Mouse (Mus musculus) heart, postnatal 0 days (tissue): ENCODE results near the gene Cyp2w1. TPM values are rescaled to one million over a fixed set of nuclear protein-coding genes. Genes with fewer than 3 reads are reported as not detected.

Experiments used
- ATAC-seq: fragments of 200-750 bp; cut with Nextera tagmentation; 2 replicates; pipeline ENCODE4 v1.8.0; 2017; ENCODE audit warnings: low read depth, moderate number of reproducible peaks, moderate library complexity; ENCODE audit not compliant: insufficient read depth
- DNase-seq: peaks from one replicate; pipeline ENCODE4 v3.0.0-alpha.2; 2016; ENCODE audit warnings: low spot score
- H3K27ac ChIP-seq: fragments of 300-500 bp; sonication (generic); 2 replicates; pipeline ENCODE4 v1.5.1; 2014; ENCODE audit warnings: low read depth, mild to moderate bottlenecking
- H3K27me3 ChIP-seq: fragments of 300-500 bp; sonication (generic); 2 replicates; pipeline ENCODE4 v1.6.1; 2014; ENCODE audit warnings: low read length, mixed read lengths; ENCODE audit not compliant: control insufficient read depth, insufficient read depth
- H3K36me3 ChIP-seq: fragments of 300-500 bp; sonication (generic); replicated peaks from 2 replicates; pipeline ENCODE4 v1.6.1; 2014; ENCODE audit warnings: low read length, mixed read lengths; ENCODE audit not compliant: control insufficient read depth, insufficient read depth
- H3K4me1 ChIP-seq: fragments of 300-500 bp; sonication (generic); 2 replicates; pipeline ENCODE4 v1.6.1; 2014; ENCODE audit warnings: antibody characterized with exemption; ENCODE audit not compliant: control insufficient read depth, insufficient read depth
- H3K4me2 ChIP-seq: fragments of 300-500 bp; sonication (generic); 2 replicates; pipeline ENCODE4 v1.6.1; 2014; ENCODE audit warnings: low read depth, mild to moderate bottlenecking, low read length, moderate library complexity
- H3K4me3 ChIP-seq: fragments of 300-500 bp; sonication (generic); 2 replicates; pipeline ENCODE4 v1.5.1; 2014; ENCODE audit warnings: low read depth, low read length
- H3K9ac ChIP-seq: fragments of 300-500 bp; sonication (generic); replicated peaks from 2 replicates; pipeline ENCODE4 v1.6.1; 2014; ENCODE audit warnings: low read depth, low read length, mixed read lengths
- H3K9me3 ChIP-seq: fragments of 300-500 bp; sonication (generic); replicated peaks from 2 replicates; pipeline ENCODE4 v1.6.1; 2016; ENCODE audit warnings: low read length; ENCODE audit not compliant: control insufficient read depth
- CTCF ChIP-seq: IDR thresholded peaks from 2 replicates; pipeline ENCODE4 v1.5.1; 2016; ENCODE audit warnings: antibody characterized with exemption, control low read depth, low read depth
- EP300 ChIP-seq: IDR thresholded peaks from 2 replicates; pipeline ENCODE4 v1.6.1; 2016; ENCODE audit warnings: antibody characterized with exemption, low read depth
- WGBS: fragments of 180-500 bp; shearing (Covaris S2); extraction: QIAGEN DNeasy Blood & Tissue Kit; methylation state at CpG from one replicate; pipeline ENCODE4 v1.1.7; 2014; 5-methylcytosine and 5-hydroxymethylcytosine counted together
- polyA plus RNA-seq: library from polyadenylated mRNA; unstranded; fragments of >200 nt; fragmentation: Nextera tagmentation; extraction: Ambion mirVana; gene quantifications from 2 replicates; pipeline ENCODE4 v1.2.1, GENCODE M21; 2015
- total RNA-seq: library from RNA; depleted of rRNA; stranded (reverse); fragments of >200 nt; gene quantifications from 2 replicates; pipeline ENCODE4 v1.2.3, GENCODE M21; 2014; ENCODE audit warnings: low replicate concordance

Gene Cyp2w1
- total and polyA plus RNA-seq, 2 experiments from 2014 or later, result not detected

DNA sequence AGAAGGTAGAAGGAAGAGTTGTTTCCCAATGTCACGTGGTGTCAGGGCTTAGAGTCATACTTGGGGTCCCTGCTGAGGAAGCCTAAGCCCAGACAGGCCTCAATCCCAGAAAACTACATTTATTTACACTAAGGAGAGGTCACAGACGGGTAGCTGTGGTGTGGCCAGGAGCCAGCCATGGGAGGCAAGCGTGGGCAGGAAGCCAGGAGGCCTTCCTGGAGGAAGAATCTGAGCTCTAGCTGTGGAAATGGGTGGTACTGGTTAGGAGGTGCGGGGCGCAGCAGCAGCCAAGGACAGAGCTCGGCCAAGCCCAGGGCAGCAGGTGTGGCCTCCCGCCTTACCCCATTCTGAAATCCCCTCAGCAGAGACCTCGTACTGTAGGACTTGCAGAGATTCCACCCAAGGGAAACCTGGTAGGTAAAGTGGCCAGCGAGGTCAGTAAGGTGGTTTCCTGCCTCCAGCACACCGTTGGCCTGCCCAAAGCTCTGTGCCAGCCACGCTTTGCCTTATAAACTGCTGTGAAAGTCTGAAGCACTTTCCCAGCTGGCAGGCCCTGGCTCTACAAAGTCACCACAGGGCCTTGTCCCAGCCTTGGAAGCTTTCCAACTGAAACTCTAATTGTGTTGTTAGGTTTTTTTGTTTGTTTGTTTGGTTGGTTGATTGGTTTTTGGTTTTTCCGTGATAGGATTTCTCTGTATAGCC lies 37.3 kb upstream of the Cyp2w1 start:
- no peaks in the 10 kb centered on the region for H3K4me1 ChIP-seq
- DNase-seq (no peak), ATAC-seq (no peak)
- WGBS, result 87% methylated on average over 12 of the region's 12 CpGs
- H3K4me3 ChIP-seq, result no peak overlapping the region
- H3K9ac ChIP-seq, result no peak overlapping the region
- no peak overlapping the region for H3K27ac ChIP-seq
- no peak overlapping the region for H3K4me2 ChIP-seq
- H3K36me3 ChIP-seq, result no peaks in the 10 kb centered on the region
- no peaks in the 10 kb centered on the region for H3K9me3 ChIP-seq
- H3K27me3 ChIP-seq, result no peaks in the 10 kb centered on the region
- no peak for TF ChIP-seq EP300
- TF ChIP-seq CTCF, result no peak

DNA sequence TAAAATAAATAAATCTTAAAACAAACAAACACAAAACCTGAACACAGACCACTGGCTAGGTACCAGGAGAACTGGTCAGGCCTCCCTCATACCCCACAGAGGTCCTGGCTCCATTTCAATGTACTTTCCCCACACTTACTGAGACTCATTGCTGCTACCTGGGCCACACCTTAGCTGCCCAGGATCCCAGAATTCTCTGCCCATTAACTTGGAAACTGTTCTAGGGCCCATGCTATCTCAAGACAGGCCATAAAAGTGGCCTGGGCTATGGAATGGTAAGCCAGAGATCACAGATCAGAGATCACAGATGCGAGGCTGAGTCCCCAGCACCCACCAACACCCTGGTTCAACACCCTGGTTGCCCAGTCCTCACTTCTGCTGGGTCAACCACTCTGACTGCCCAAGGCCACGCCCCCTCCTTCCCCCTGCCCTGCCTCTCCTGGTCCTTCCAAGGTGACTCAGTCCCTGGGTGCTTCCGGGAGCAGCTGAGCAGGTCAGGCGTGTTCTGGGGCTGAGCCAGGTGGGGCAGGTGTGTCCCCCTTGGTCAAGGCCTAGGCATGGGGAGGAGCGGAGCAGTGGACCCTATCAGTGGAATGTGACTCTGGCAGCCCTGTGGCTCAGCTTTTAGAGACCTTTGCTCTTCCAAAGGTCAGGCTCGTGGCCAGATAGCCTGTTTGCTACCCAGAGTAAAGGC lies 35.3 kb upstream of the Cyp2w1 start:
- Histone ChIP-seq H3K36me3 (no peaks in the 10 kb centered on the region), H3K4me3 (no peak overlapping the region), H3K4me2 (no peak overlapping the region), H3K9ac (no peak overlapping the region), H3K4me1 (no peaks in the 10 kb centered on the region), H3K27me3 (no peaks in the 10 kb centered on the region), H3K27ac (no peak overlapping the region), H3K9me3 (no peaks in the 10 kb centered on the region)
- DNase-seq (no peak), ATAC-seq (no peak)
- 73% methylated on average over 6 of the region's 6 CpGs for WGBS
- no peak for TF ChIP-seq EP300
- no peak for TF ChIP-seq CTCF

DNA sequence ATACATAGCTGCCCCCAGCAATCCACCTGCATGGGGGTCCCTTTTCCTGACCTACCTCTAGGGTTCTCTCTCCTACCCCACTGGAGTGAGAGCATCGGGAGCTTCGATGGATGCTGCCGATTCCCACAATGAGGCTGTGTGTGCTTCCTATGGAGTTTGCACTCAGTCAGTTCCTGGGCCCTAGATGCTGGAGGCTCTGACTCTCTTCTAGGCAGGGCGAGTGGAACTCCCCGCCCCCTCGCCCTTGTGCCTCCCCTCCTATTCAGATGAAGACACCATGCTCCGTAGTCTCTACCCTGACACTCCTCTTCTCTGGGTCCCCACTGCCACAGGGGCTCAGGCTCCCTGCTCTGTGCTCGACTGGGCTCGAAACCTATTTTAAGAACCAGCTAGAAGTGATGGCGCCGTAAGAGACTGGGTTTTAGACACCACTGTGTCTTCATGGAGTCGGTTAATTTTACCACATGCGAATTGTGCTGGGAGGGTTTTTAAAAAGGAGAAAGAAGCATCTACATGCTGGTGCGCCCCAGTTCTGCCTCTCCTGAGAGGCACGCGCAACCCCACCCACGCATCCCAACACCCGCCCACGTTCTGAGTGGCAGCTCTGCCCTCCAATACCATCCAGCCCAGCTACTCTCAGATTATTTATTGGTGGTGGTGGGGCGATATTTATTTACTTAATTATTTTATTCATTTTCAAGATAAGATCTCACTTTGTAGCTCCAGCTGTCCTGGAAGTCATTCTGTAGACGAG lies 34.5 kb upstream of the Cyp2w1 start:
- Histone ChIP-seq H3K36me3 (no peaks in the 10 kb centered on the region), H3K27me3 (0 out of 2 replicates have a peak, but pooled peaks cover 4% of the 10 kb centered on the region), H3K4me3 (no peak overlapping the region), H3K9me3 (no peaks in the 10 kb centered on the region), H3K4me1 (no peaks in the 10 kb centered on the region), H3K9ac (no peak overlapping the region), H3K4me2 (no peak overlapping the region), H3K27ac (no peak overlapping the region)
- ATAC-seq (no peak), DNase-seq (no peak)
- TF ChIP-seq EP300 (no peak), CTCF (no peak)
- 55% methylated on average over 21 of the region's 21 CpGs for WGBS

DNA sequence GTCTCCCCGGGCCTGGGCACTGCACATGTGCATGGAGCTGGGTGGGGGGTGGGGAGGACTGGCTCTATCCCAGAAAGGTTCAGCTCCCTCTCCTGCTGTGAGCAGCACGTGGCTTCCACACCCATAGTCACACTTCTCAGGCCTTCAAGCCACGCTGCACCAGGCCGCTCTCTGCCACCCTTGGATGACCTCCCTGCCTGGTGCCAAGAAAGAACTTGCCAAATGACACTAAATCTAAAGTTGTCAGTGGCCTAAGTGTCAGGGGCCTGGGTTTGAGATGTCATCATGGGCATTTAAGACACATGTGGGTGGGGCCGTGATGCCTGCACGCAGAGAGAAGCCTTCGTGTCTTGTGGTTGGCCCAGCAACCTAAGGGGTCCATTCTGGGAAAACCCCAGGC lies 32.0 kb upstream of the Cyp2w1 start:
- H3K9ac ChIP-seq, result no peak overlapping the region
- H3K4me3 ChIP-seq, result no peak overlapping the region
- no peak overlapping the region for H3K4me2 ChIP-seq
- ATAC-seq (no peak), DNase-seq (no peak)
- 65% methylated on average over 7 of the region's 7 CpGs for whole genome bisulfite sequencing
- peaks cover 24% of the 10 kb centered on the region for H3K27me3 ChIP-seq
- H3K27ac ChIP-seq, result no peak overlapping the region
- TF ChIP-seq CTCF, result no peak
- TF ChIP-seq EP300, result no peak
- H3K4me1 ChIP-seq, result peaks cover 6% of the 10 kb centered on the region; the same call in 1 of the 2 replicates
- no peaks in the 10 kb centered on the region for H3K36me3 ChIP-seq
- H3K9me3 ChIP-seq, result no peaks in the 10 kb centered on the region

- Histone ChIP-seq H3K4me3 (no peak overlapping the region), H3K4me1 (peaks cover 6% of the 10 kb centered on the region; the same call in 1 of the 2 replicates), H3K36me3 (no peaks in the 10 kb centered on the region), H3K9me3 (no peaks in the 10 kb centered on the region), H3K9ac (no peak overlapping the region), H3K4me2 (no peak overlapping the region), H3K27me3 (peaks cover 33% of the 10 kb centered on the region), H3K27ac (no peak overlapping the region)
- DNase-seq, result no peak
- WGBS, result 80% methylated on average over 6 of the region's 6 CpGs
- no peak for ATAC-seq
- TF ChIP-seq CTCF (no peak), EP300 (no peak)
Observed at GRCm38 (mm10) chr5:139321331-139321730, 31.1 kb upstream of the Cyp2w1 start.
